Mouse (Mus musculus) lung, adult 2 months (tissue): Measurements from ENCODE around the gene Cfd. TPM values are rescaled to one million over a fixed set of nuclear protein-coding genes. Genes with fewer than 3 reads are reported as not detected.

Source experiments
- DNase-seq: peaks from one replicate; pipeline ENCODE4 v3.0.0; 2022
- H3K4me1 ChIP-seq: fragments of 200-500 bp; 2 replicates; pipeline ENCODE4 v1.6.1; 2011; ENCODE audit warnings: low read length; ENCODE audit not compliant: control insufficient read depth, insufficient read depth
- H3K4me3 ChIP-seq: fragments of 200-500 bp; replicated peaks from 2 replicates; pipeline ENCODE3; 2011; ENCODE audit warnings: low read depth, mild to moderate bottlenecking, control low read depth, low read length; ENCODE audit errors: extremely low read depth
- CTCF ChIP-seq: fragments of 200-500 bp; IDR thresholded peaks from 2 replicates; pipeline ENCODE4 v1.5.1; 2011; ENCODE audit warnings: mild to moderate bottlenecking, low read length, control low read depth; ENCODE audit not compliant: insufficient read depth
- POLR2A ChIP-seq: fragments of 200-500 bp; IDR thresholded peaks from 2 replicates; pipeline ENCODE4 v1.6.1; 2011; ENCODE audit warnings: low read depth, mild to moderate bottlenecking, control low read depth, low read length, borderline replicate concordance; ENCODE audit errors: extremely low read depth
- WGBS: fragments of 180-500 bp; shearing (Covaris S2); methylation state at CpG from one replicate; pipeline ENCODE4 v1.1.7; 2018; 5-methylcytosine and 5-hydroxymethylcytosine counted together
- polyA plus RNA-seq: library from polyadenylated mRNA; depleted of rRNA; stranded (reverse); fragments of >200 nt; gene quantifications from 2 replicates; pipeline ENCODE4 v1.2.3, GENCODE M21; 2012

The Cfd gene
- polyA plus RNA-seq, 1 experiment, result 297 TPM

DNA sequence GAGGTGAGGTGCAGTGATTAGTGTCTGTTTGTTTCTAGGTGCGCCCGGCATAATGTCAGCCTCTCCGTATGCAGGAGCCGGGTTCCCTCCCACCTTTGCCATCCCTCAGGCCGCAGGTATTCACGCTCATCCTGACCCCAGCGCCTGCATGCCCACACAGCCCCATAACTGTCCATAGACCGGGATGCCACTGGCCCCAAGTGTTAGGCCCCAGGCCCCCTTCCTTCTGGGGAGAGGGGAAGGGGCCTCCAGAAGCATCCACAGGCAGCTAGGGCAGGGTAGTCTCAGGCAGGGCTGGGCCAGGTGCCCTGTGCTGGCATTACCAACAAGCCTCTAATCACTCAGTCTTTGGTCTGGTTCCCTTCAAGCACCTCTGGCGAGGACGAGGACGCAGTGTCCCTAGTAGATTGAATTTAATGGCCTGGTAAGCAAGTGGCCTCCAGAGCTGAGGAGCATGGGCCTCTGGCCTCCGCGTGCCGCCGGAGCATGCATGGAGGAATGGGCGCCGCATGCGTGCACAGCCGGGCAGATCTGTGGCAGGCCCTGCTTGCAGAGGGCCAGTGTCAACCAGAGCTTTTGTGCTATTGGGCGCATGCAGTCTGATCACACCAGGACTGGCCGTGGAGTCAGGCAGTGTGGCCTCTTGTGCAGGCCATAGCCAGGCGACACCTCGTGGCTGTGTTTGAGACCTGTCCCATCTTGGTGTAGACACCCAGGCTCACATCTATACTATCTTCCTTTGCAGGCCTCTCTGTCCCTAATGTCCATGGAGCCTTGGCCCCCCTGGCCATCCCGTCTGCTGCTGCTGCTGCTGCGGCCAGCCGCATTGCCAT lies 30.4 kb upstream of the Cfd start:
- Histone ChIP-seq H3K4me3 (no peak overlapping the region), H3K4me1 (peaks cover 34% of the 10 kb centered on the region)
- no peak for DNase-seq
- no peak for TF ChIP-seq POLR2A
- TF ChIP-seq CTCF, result no peak
- WGBS, result 90% methylated on average over 26 of the region's 26 CpGs

DNA sequence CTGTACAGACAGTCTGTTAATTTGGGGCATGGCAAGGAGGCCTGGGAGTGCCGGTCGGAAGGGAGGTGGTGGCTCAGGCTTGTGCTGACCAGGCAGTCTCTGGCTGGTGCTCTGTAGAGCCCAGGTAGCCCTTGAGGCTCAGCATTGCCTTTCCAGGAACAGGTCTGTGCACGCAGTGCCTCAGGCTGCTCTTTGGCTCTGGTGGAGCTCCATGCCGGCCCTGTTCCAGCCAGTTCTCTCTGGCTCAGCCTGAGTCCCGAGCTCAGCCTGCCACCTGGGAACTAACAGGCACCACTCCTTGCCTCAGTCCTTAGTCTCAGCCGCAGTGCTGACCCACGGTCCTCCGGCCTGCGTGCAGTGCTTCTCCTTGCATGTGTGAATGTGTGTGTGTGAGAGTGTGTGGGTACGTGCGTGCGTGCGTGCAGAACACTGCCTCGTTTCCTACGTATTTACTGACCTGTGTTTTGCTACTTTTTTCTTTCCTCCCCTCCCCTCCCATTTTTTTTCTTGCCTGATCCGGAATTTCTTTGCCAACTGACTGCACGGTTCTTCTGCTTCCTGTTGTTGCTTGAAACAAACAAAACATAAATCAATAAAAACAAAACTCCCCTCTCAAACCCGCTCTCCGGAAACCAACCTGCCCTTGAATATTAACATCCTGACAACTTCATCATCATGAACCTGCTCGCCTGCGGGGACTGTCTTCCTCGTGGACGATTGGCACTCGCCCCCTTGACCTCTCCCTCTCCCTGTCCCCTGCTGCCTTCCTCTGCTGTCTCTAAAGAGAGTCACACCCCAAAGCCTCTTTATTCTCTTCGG lies 29.2 kb upstream of the Cfd start:
- no peak for TF ChIP-seq CTCF
- TF ChIP-seq POLR2A, result no peak
- Histone ChIP-seq H3K4me1 (peaks cover 31% of the 10 kb centered on the region), H3K4me3 (no peak overlapping the region)
- no peak for DNase-seq
- WGBS, result 54% methylated on average over 25 of the region's 25 CpGs

DNA sequence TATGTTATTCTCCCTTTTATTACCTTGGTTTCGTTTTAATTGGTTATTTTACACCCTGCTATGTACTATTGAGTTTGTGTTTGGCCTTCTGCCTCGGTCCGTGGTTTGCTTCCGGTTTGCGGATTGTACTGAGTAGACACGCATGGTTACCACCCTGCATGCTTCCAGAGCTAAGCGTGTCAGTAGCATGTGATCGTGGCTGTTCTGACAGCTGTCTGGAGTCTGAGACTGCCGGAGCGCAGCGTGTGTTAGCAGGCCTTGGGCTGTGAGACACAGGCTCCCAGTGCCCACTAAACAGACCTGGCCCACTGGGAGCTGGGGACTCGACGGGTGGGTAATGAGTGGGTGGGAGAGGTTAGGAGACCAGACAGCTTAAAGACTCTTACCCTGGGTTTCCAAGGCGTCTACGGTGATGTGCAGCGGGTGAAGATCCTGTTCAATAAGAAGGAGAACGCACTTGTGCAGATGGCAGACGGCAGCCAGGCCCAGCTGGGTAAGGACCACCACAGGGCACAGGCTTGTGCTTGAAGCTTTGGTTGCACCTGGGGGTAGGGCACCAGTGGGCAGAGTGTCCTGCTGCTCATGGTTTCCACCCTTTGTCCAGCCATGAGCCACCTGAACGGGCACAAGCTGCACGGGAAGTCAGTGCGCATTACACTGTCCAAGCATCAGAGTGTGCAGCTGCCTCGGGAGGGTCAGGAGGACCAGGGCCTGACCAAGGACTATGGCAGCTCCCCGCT lies 28.4 kb upstream of the Cfd start:
- no peak overlapping the region for H3K4me3 ChIP-seq
- peak; percentile 7 for DNase-seq
- peaks cover 23% of the 10 kb centered on the region for H3K4me1 ChIP-seq
- WGBS, result 74% methylated on average over 23 of the region's 23 CpGs
- TF ChIP-seq CTCF (no peak), POLR2A (no peak)

DNA sequence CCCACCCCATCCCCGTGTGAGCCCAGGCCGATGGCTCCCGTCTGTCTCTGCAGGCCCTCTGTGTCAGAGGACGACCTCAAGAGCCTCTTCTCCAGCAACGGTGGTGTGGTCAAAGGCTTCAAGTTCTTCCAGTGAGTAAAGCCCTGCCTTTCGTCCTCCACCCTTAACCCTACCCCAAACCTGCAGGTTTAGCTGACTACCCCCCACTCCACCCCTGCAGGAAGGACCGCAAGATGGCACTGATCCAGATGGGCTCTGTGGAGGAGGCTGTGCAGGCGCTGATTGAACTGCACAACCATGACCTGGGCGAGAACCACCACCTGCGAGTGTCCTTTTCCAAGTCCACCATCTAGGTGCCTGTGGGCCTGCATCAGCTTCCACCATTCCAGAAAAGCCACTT lies 27.7 kb upstream of the Cfd start:
- H3K4me3 ChIP-seq, result no peak overlapping the region
- H3K4me1 ChIP-seq, result peaks cover 16% of the 10 kb centered on the region
- DNase-seq, result no peak
- 62% methylated on average over 10 of the region's 10 CpGs for WGBS
- TF ChIP-seq CTCF, result no peak
- TF ChIP-seq POLR2A, result no peak

DNA sequence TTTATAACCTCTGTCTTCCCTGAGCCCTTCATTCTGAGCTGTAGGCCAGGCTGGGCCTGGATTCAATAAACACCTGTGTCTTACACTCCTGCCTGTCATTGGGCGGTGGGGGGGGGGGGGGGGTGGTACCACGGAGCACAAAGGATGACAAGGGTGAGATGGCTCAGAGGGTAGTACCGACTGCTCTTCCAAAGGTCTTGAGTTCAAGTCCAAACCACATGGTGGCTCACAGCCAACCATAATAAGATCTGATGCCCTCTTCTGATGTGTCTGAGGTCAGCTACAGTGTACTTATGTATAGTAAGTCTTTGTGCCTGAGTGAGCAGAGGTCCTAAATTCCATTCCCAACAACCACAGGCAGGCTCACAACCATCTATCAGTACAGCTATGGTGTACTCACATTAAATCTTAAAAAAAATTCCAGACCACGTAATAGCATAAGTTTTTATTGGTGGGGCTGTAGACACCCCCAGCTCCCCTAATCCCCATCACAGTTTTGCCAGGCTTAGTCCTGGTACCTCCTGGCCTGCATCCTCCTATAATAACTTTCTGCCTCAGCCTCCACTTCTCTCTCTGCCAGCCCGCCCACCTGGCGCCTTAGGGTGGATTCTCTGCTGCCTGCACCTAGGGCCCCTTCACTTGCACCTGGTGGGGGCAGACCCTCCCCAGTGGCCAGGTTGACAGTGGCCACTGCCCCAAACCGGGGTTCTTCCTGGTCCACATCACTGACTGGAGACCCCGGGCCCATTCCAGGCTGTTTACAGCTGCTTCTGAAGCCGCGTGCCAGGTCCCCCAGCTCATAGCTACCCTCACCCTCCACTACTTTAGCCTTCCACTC lies 26.1 kb upstream of the Cfd start:
- 52% methylated on average over 10 of the region's 10 CpGs for WGBS
- Histone ChIP-seq H3K4me3 (no peak overlapping the region), H3K4me1 (peaks cover 3% of the 10 kb centered on the region; the same call in 1 of the 2 replicates)
- no peak for DNase-seq
- TF ChIP-seq POLR2A (no peak), CTCF (no peak)

DNA sequence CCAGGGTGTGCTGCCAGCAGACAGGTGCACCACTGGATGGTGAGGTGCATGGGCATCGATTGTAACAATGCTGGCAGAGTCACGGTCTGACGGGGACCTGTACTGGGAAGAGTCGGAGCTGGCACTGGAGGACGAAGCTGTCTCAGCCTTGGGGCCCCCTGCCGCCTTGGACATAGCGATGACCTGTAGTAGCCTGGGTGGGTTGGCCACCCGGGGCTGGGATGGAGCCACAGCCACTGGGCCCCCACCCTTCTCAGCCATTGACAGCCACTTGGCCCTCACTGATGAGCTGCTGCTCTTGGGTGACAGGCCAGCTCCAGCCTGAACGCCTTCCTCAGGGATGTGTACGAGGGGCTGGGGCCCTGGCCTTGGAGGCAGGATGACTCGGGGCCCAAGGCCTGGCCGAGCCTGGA lies 25.5 kb upstream of the Cfd start:
- Histone ChIP-seq H3K4me3 (no peak overlapping the region), H3K4me1 (peaks cover 3% of the 10 kb centered on the region; the same call in 1 of the 2 replicates)
- WGBS, result 46% methylated on average over 12 of the region's 12 CpGs
- no peak for TF ChIP-seq POLR2A
- no peak for TF ChIP-seq CTCF
- no peak for DNase-seq

DNA sequence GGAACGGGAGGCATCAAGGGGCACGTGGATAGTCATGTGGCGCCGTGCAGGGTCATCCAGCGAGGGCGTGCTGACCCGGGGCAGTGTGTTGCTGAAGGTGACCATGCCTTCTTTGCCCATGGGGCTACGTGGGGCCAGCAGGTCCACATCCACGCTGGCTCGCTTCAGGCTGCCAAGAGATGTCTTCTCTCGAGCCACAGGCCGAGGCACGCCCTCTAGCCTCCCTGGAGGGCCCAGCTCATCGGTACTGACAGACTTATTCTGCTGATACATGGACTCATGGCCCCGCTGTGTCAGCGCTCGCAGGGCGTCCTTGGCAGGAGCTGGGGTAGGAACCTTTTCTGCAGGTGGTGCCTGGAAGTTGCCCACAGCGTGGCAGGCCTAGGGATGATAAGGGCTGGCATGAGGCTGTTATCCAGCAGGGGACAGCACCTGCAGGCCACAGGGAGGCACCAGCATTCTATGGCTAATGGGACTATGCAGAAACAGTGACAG lies 24.8 kb upstream of the Cfd start:
- 60% methylated on average over 19 of the region's 19 CpGs for WGBS
- TF ChIP-seq POLR2A, result no peak
- peak; percentile 27; the same call in 1 of the 2 replicates for TF ChIP-seq CTCF
- H3K4me1 ChIP-seq, result peaks cover 3% of the 10 kb centered on the region; the same call in 1 of the 2 replicates
- no peak overlapping the region for H3K4me3 ChIP-seq
- DNase-seq, result no peak

DNA sequence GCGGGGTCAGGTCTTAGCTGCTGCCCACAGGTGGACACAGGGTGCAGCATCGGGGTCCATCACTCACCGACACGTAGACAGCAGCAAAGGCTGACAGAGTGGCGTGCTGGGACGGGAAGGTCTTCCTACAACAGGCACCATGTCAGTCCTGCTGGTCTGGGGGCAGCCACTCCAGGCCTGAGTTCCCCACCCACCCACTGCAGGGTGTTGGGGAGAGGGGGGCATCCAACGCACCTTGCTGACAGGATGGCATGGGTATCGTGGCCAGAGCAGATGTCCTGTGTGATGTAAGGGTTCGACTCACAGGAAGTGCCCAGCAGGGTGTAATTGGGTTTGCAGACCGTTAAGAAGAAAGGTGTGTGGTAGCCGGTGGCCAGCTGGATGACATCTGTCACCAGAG lies 24.1 kb upstream of the Cfd start:
- no peak overlapping the region for H3K4me3 ChIP-seq
- TF ChIP-seq CTCF (no peak), POLR2A (no peak)
- H3K4me1 ChIP-seq, result no peaks in the 10 kb centered on the region
- 76% methylated on average over 11 of the region's 11 CpGs for WGBS
- DNase-seq, result no peak
